Mouse (Mus musculus) testis, adult 10 weeks (tissue): Measurements from ENCODE around the gene 5530400C23Rik. TPM values are rescaled to one million over a fixed set of nuclear protein-coding genes. Genes with fewer than 3 reads are reported as not detected.

ENCODE experiments used
- polyA plus RNA-seq: library from polyadenylated mRNA; stranded (reverse); fragments of 350-450 nt; fragmentation: Illumina TruSeq; extraction: RNeasy Lipid Tissue Mini Kit (QIAGEN cat#74804); gene quantifications from one replicate; pipeline ENCODE4 v1.2.3, GENCODE M21; 2014; ENCODE audit warnings: low read depth, low replicate concordance

5530400C23Rik gene
- polyA plus RNA-seq = not detected

DNA sequence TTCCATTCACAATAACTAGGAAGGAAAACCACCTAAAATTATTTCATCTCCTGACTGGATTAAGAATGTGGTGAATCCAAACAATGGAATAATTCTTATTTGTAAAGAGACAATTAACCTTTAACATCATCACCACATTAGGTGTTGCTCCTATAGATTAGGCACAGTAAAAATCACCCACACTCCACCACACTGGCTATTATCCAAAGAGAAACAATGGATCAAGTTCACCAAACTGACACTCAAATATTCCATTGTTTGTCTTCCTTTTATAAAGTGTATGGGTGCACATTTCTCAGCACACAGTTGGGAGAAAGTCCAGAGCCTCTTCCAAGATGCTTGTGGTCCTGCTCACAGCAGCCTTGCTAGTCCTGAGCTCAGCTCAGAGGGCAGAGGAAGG, at the start of gene 5530400C23Rik:
TSS of gene 5530400C23Rik (plus strand) at position 301 of the 400 bp plus-strand sequence.

Other genes with a start within 250 kb of the 5530400C23Rik start
- 0.81 TPM for gene Tas2r140, start 236.4 kb upstream of the 5530400C23Rik start, polyA plus RNA-seq
- gene Smim10l1, start 187.3 kb upstream of the 5530400C23Rik start, polyA plus RNA-seq = 22.8 TPM